Mouse (Mus musculus) kidney, postnatal 4 days (tissue): Measurements from ENCODE around the gene Erich3.
"Not testable (repeated sequence)": the region's sequence is repeated elsewhere in the genome, so short reads cannot be mapped to it uniquely, and the experiment has no call there.

ENCODE experiments used
- DNase-seq, 2 experiments: peaks; one replicate each; pipeline ENCODE4 v3.0.0; 2021; ENCODE audit warnings: mixed read lengths in 2 of 2

Gene Erich3

GRCm38 (mm10) chr3:154663545-154663944, at the start of gene Erich3:
Erich3 (plus strand) TSS chr3:154663859.
- no peak for DNase-seq

- no peak for DNase-seq
Observed at GRCm38 (mm10) chr3:154614771-154615170, 48.9 kb upstream of the Erich3 start.

DNA sequence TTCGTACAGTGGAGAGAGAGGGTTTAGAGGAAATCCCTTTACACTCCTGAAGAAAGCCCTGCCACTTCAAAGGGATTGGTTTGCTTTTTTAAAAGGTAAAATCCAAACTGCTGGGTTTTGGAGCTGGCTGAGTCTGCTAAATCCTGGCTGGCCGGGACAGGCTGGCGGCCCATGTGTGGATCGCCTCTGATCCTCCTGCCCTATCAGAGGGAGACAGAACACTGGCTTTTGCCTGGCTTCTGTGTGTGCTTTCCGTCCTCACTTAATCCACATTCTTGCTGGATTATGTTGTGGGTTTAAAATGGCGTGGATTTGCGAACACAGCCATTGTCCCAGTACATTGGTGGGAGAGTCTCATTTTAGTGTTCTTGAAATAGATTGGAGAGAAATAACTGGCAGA, 48.4 kb upstream of the Erich3 start:
- DNase-seq, result no peak

DNA sequence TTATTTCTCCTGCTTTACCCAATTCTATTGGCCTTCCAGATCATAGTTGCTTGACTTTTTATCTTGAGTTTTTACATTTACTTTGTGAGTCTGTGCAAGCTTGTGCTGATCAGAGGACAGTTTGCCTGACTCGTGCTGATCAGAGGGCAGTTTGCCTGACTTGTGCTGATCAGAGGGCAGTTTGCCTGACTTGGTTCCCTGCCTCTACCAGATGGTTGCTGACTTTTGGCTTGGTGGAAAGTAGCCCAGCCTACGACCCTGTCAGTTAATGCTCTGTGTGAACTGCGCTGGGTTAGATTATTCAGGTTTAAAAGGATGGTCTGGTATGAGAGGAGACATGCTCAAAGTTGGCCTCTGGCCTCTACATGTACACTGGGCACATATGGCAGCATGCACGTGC, 47.6 kb upstream of the Erich3 start:
- DNase-seq, result no peak

- no peak for DNase-seq
Observed at GRCm38 (mm10) chr3:154628284-154628683, 35.4 kb upstream of the Erich3 start.

DNA sequence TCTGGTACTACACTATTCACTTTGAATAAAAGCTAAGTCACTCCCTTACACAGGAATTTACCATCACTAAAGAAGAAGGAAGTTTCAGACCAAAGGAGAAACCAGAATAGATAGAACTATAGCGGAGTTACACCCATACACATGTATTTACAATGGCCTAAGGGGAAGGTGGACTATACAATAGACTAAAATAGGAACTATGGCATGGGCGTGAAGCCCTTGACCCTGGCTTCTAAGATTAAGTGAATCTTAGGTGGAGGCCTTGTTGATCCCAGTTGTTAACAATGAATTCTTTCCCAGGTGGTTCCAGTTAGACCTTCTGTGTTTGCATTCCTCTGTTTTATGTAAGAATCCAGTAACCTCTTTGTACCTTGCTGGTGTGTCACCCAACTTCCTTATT, 32.4 kb upstream of the Erich3 start:
- not testable (repeated sequence) for DNase-seq

DNA sequence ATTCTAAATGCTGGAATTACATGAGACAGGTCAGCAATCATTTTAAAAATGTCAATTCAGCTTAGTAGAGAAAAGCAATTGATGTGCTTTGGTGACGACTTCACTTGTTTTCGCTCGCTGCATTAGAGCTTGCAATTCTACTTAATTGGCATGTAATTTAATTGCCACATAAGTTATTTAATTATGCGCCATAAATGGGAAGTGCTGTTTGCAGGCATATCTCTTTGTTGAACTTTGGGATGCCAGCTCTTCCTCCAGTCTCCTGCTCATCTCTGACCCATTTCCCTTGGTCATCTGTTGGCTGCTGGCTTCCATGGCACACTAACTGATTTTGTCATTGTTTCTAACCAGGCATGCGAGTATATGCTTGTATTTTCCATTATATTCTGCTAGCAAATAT, 30.6 kb upstream of the Erich3 start:
- DNase-seq, result no peak

- DNase-seq, result peak in 1 of 2 experiments; percentile 10
Observed at GRCm38 (mm10) chr3:154646638-154647442, 16.8 kb upstream of the Erich3 start.

DNA sequence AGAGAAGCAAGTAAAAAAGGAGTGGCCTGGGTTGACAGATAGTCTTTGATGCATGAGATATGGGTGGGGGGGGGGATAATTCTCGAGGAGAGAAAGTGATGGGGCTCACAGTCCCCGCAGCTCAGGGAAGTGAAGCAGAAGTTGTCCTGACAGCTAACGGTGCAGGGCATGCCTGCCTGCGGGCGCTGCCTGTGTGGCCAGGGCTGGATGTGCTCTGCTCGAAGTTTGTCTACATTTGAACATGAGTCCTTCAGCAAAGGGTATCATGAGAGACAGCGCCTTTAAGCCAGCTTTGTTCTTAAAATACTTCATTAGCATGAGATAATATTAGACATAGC, 16.2 kb upstream of the Erich3 start:
- no peak for DNase-seq

- no peak for DNase-seq
Observed at GRCm38 (mm10) chr3:154649411-154650285, 14.0 kb upstream of the Erich3 start.

GRCm38 (mm10) chr3:154651192-154651821, 12.4 kb upstream of the Erich3 start:
- DNase-seq, result no peak

DNA sequence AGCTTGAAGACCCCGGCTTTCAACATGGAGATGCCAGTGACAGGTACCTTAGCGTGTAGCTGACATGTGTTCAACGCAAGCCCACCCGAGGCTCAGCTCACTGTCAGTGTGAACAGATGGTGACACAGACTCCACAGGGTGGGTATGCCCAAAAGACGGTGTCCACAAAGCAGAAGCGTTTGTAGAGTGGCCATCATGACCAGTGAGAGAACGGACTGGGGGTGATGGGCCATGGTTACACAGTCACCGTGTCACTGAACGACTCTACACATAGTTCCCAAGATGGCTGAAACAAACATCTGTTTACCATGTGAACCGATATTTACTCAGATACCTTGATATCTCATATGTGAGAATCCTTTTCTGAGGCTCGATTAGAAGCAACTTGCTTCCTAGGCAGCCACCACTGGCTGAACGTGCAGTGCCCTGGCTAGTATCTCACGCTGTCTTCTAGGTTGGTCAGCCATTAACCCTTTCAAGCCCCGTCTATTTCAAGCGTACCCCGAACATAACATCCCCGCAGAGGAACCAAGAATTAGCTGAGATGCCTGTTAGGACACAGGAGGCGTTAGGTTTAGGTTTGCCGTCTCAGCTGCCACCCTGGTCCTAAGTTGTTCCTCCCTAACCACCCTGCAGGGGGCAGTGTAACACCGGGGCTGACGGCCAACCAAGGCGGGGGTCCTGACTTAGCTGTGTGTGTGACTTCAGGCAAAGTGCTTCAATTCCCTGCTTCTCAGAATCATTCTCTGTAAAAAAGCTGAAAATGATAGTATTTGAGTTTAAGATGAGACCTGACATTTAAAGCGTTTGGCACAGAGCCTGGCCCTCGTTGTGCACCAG, 10.9 kb upstream of the Erich3 start:
- DNase-seq, result peak; percentile 82

DNA sequence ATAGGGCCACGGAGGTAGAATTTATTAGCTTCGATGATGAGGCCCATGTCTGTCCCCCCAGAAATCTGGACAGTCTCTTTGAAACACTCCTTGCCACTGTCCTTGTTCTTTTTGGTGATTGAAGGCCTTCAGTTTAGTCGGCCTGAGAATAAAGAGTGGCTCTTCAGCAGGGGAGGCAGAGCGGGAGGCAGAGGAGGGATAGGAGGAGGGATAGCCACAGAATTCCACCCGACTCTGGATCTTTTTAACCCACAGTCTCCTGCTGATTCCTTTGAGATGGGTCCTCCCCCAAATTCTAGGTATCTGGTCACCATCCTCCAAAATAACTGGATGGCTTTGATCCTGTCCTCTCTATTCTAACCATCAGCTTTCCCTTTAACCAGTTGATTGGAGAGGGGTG, 10.2 kb upstream of the Erich3 start:
- DNase-seq, result no peak

DNA sequence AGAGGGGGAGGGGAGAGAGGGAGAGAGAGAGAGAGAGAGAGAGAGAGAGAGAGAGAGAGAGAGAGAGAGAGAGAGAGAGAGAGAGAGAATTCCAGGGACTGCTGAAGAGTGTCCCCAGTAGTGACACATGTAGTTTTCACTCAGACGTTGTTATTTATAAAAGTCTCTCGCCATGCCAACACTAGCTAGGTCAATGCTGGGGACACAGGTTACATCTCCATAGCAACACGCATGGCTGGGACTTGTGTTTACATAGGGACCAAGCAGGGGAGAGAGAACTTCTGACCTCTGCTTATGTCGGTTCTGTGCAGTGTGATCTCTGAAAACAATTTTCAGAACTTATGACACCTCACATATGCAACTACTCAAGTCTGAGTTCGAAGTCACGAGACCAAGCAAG, 9.4 kb upstream of the Erich3 start:
- no peak for DNase-seq

- DNase-seq, result no peak
Observed at GRCm38 (mm10) chr3:154654901-154655300, 8.8 kb upstream of the Erich3 start.

- no peak for DNase-seq
Observed at GRCm38 (mm10) chr3:154655711-154656110, 7.9 kb upstream of the Erich3 start.

DNA sequence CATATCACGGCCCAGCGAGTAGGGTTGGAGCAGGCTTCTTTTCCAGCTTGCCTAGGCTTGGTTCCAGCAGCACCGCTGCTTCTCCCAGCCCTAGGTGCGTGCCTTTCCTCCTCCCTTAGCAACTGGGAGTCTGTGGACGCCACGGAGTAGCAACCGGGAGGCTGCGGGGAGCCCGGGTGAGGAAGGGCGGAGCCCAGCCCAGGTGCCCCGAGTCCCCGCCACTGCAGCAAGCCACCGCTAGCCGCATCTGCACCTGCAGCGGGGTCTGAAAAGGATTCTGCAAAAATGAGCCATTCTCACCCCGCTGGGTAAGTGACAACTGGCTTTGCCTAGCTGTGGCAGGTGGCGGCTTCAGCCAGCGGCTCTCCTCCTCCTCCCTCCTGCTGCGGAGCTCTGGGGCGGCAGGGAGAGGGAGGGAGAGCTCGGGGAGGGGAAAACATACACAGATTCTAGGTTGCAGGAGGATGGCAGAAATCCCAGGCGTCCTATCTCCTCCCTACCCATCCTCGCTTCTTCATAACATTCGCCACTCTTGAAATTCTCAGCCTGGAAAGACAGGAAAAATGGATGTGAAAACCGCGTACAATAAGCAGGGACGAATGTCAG, 420 bp downstream of the Erich3 start:
- peak; percentile 23 to 44 for DNase-seq

GRCm38 (mm10) chr3:154664636-154665035, 977 bp downstream of the Erich3 start:
- no peak for DNase-seq

DNA sequence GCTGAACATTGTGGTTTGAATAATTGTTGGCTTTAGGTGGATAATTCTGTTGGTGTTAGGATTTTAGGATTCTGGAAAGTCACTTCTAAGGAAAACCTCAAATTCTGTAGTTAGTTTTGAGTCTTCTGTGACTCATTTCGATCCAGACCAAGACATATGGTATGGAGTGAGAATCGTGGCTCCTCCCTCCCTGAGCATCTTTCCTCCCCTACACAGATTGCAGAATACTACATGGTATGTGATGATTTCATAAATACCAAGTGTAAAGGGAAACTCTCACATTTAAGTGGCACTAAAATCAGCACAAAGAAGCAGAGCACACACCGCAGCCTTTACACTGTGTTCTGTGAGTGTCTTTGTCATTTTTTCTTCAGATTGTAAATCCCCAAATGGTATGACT, 4.8 kb downstream of the Erich3 start:
- DNase-seq, result no peak

DNA sequence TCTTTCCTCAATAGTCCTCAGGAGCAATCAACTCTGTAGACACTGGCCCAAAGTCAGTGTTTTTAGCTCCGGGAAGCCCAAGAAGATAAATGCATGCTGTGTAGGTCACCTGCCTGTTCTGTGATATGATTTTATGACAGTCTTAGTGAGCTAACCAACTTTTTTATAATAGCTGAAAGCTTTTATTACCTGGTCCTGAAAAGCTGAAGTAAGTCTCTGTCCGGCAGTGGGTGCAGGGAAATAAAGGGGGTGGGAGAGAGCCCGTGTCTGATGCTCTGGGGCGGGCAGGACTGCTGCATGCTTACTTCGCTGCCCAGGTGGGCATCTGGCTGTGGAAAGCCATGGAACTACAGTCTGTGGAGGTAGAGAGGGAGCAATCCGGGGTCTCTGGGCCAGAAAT, 6.9 kb downstream of the Erich3 start:
- DNase-seq, result no peak

DNA sequence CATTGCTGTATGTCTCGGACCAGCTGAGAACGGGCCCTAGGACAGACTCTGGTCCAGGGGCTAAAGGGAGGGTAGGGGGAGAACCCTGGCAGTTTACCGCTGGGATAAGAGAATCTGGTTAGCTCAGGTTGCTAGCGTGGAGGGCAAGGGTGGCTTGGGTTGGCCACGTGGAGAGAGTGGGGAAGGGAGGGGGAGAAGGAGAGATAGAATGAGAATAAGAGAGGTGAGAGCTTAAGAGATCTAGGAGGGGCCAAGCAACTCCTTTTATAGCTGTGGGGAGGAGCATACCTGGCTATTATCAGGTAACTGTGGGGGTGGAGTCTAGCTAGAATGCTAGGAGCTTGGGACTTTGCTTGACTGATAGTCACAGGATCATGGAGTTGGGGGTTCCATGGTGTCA, 7.4 kb downstream of the Erich3 start:
- DNase-seq, result no peak

DNA sequence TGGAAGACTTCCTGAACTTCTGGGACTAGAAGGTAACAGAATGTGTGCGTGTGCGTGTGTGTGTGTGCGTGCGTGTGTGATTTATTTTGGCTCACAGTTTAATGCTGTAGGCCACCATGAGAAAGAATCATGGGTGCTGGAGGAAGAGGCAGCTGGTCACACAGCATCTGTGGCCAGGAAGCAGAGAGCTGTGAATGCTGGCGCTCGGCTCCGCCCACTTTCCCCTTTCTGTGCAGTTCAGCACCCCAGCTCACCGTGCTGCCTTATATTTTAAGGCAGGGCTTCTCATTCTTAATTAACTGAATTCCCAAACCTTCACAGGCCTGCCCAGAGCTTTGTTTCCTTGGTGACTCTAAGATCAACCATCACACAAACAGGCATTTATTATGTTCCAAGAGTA, 9.7 kb downstream of the Erich3 start:
- no peak for DNase-seq
